Mouse (Mus musculus) heart, adult 18-20 months (tissue): ENCODE results near the gene Gm10226. TPM values are rescaled to one million over a fixed set of nuclear protein-coding genes. Genes with fewer than 3 reads are reported as not detected.
A peak's percentile ranks its signal among the peaks of the same experiment; 100 is the strongest.
"Not testable (repeated sequence)": the region's sequence is repeated elsewhere in the genome, so short reads cannot be mapped to it uniquely, and the experiment has no call there.

Experiments
- DNase-seq, 2 experiments: peaks; one replicate each; pipeline ENCODE4 v3.0.0; 2021 to 2022; ENCODE audit warnings: mixed read lengths in 1 of 2
- long read RNA-seq, 2 experiments: library from polyadenylated mRNA; stranded (forward); transcript quantifications; one replicate each; pipeline ENCODE4 v2.0.0; 2021
- total RNA-seq, 2 experiments: library from RNA; stranded (reverse); gene quantifications; 2 replicates each; pipeline ENCODE4 v1.2.3; 2021

Gene Gm10226
- total RNA-seq = not detected
- long read RNA-seq, experiment 1 = 0 reads
- long read RNA-seq, experiment 2 = 0 reads

GRCm38 (mm10) chr17:21691560-21691959 is at the start of gene Gm10226:
TSS of gene Gm10226 (plus strand) at chr17:21691860.
- no peak for DNase-seq

DNA sequence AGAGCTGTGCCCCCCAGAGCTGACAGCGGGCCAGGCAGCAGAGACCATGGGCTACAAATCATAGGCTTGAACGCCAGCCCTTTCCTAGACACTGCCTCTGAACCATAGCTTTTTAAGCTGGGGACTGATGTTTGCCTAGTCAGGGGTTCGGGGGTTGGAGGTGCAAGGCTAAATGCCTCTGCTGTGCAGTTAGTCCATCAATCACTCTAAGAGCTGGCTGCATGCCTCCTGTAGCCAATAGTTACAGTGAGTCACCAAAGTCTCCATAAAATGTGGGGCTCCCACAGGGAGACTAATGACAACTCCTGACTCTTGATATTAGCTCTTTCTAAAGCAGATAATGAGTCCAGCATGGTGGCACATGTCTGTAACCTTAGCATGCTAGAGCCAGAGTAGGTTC is 42.9 kb upstream of the Gm10226 start:
- DNase-seq = no peak

- DNase-seq = peak in 1 of 2 experiments; percentile 18
These were observed 41.7 kb upstream of the Gm10226 start for GRCm38 (mm10) chr17:21649936-21650335.

DNA sequence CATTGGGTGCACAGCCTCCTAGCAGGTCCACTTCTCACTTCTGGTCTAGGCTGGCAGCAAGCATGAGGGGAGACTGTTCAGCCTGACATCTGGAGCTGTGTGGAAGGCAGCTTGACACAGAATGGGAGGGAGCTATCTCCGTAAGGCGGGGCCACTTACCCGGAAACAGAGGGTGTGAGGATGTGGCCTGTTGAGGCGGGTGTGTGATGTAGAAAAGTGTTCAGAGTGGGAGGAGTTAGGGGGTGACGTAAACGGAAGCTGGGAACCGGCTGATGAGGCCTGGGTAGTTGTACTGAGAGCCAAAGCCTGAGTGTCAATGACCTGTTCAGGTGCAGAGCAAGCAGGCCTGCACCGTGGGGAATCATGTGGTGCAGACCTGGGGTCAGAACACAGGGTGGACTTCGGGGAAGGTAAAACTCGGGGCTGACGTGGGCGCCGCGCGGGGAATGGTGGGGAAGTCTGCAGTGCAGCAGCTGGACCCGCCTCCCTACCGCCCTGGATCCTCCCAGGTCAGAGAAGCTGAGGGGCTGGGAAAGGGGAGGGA is 41.2 kb upstream of the Gm10226 start, which contains the start of gene Zfp983:
Zfp983 (plus strand) TSS at position 261 of the 544 bp plus-strand sequence.
- peak; percentile 83 to 91 for DNase-seq

DNA sequence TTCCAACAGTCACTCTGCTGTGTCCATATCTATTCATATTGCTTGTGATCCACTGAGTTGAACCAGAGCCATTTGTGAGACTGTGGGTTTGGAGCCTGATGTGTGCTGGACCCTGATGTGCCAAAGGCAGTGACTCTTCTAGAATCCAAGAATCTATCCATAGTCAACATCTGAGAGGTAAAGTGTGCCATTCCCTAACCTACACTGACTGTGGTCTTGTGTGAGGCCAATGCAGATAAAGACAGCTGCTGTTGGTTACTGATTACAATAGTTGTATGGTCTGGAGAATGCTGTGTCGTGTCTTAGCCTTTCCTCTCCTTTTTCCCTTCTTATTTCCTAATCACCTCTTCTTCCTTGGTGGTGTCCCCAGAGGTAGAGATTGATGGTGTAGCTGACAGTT is 12.8 kb upstream of the Gm10226 start:
- DNase-seq = not testable (repeated sequence)

GRCm38 (mm10) chr17:21679273-21680018 is 12.2 kb upstream of the Gm10226 start:
- peak; percentile 92 to 95 for DNase-seq

- DNase-seq = not testable (repeated sequence)
These were observed 11.7 kb upstream of the Gm10226 start for GRCm38 (mm10) chr17:21680019-21680376.

GRCm38 (mm10) chr17:21693342-21693741 is 1.7 kb downstream of the Gm10226 start:
- no peak for DNase-seq

DNA sequence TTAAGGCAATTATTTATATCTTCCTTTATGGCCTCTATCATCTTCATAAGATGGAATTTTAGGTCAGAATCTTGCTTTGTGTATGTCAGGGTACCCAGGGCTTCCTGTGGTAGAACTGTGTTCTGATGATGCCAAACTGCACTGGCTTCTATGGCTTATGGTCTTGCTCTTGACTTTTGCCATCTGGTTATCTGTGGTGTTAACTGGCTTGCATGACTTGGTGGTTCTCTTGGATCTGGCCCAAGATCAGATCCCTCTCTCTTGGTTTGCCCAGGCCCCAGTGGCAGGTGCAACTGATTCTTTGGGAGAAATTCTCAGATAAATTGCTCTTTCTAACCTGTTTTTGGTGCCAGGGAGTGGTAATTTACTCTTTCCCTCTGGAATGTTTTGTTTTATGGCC is 4.4 kb downstream of the Gm10226 start:
- DNase-seq = no peak

- no peak for DNase-seq
These were observed 10.9 kb downstream of the Gm10226 start for GRCm38 (mm10) chr17:21702281-21703240.

DNA sequence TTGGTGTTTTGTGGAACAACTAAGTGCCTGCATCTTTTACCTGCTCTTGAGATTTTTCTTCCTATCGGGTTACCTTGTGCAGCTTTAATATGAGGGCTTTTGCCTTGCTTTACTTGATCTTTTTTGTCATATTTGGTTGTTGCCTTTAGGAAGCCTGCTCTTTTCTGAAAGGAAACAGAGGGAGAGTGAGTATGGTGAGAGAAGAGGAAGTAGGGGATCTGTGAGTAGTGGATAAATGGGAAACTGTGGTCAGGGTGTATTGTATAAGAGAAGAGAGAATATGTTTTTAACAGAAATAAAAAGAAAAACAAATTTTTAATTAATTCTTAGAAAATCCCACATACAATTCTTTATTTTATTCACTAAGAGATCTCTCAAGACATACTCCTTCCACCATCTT is 11.8 kb downstream of the Gm10226 start:
- no peak for DNase-seq

- peak; percentile 90 to 94 for DNase-seq
These were observed 15.8 kb downstream of the Gm10226 start, which contains the start of gene Zfp760 for GRCm38 (mm10) chr17:21707343-21707996. TSS of gene Zfp760 (plus strand) at chr17:21707741.

DNA sequence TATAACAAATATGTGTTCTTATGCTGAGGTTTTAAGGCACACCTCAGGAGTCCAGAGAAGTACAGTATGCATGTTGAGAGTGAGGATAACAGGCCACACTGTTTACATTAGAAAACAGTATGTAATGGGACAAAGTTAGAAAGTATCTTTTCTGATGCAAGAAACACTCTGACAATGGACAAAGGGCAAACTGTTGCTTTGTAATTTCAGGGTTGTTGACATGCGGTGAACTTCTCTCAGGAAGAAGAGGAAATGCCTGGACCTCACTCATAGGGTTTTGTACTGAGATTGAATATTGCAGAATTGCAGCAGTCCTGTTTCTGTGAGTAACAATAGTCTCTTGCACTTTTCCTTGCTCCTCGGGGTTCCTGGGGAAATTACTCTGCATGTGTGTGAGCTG is 16.7 kb downstream of the Gm10226 start:
- no peak for DNase-seq

- DNase-seq = not testable (repeated sequence)
These were observed 38.8 kb downstream of the Gm10226 start, which contains the start of gene Zfp229 for GRCm38 (mm10) chr17:21730495-21730894. TSS of gene Zfp229 (plus strand) at chr17:21730795.

GRCm38 (mm10) chr17:21733049-21733448 is 41.4 kb downstream of the Gm10226 start:
- no peak for DNase-seq

- DNase-seq = peak; percentile 89 to 90
These were observed 41.9 kb downstream of the Gm10226 start for GRCm38 (mm10) chr17:21733529-21734031.

Other genes with a start within 250 kb of the Gm10226 start
- 1 to 10 TPM; 5.9 to 6.9 TPM for gene Zfp51, start 241.5 kb upstream of the Gm10226 start, total RNA-seq
- 1 to 10 TPM; 2.1 to 2.4 TPM for gene Zfp53, start 202.9 kb upstream of the Gm10226 start, total RNA-seq
- gene Zfp52, start 156.3 kb upstream of the Gm10226 start, total RNA-seq = 1 to 10 TPM; 5.1 to 5.8 TPM
- gene Zfp948, start 124.9 kb upstream of the Gm10226 start, total RNA-seq = 1 to 10 TPM; 3.2 to 3.5 TPM
- gene Zfp983, start 41.2 kb upstream of the Gm10226 start, total RNA-seq = 1 to 10 TPM; 2.1 to 2.2 TPM
- 1 to 10 TPM; 1.3 to 1.5 TPM for gene Zfp760, start 15.9 kb downstream of the Gm10226 start, total RNA-seq
- 1 to 10 TPM; 4.1 to 5.6 TPM for gene Zfp229, start 38.9 kb downstream of the Gm10226 start, total RNA-seq
- under 1 TPM; 0.57 to 0.98 TPM for gene Zfp820, start 153.9 kb downstream of the Gm10226 start, total RNA-seq
- under 1 TPM; 0.37 to 0.72 TPM for gene Zfp995, start 218.1 kb downstream of the Gm10226 start, total RNA-seq